Mouse (Mus musculus) ES-Bruce4 (cell line): ENCODE data around the gene Dolpp1.

Experiments
- CTCF ChIP-seq: IDR thresholded peaks from one replicate; pipeline ENCODE4 v1.8.1; 2011; ENCODE audit warnings: low read depth, low read length
- EP300 ChIP-seq: IDR thresholded peaks from 2 replicates; pipeline ENCODE4 v1.6.1; 2011; ENCODE audit warnings: low read depth, low read length; ENCODE audit not compliant: insufficient read depth

GRCm38 (mm10) chr2:30379307-30379706 lies 12.7 kb upstream of the Dolpp1 start:
- TF ChIP-seq EP300 (no peak), CTCF (no peak)
